Mouse (Mus musculus) thymus, adult 18-20 months (tissue): ENCODE data around the gene Hes3.

Source experiments
- DNase-seq, 2 experiments: peaks; one replicate each; pipeline ENCODE4 v3.0.0; 2022; ENCODE audit warnings: mixed read lengths in 2 of 2

The Hes3 gene

GRCm38 (mm10) chr4:152276389-152277347, 14.8 kb downstream of the Hes3 start:
- no peak for DNase-seq

DNA sequence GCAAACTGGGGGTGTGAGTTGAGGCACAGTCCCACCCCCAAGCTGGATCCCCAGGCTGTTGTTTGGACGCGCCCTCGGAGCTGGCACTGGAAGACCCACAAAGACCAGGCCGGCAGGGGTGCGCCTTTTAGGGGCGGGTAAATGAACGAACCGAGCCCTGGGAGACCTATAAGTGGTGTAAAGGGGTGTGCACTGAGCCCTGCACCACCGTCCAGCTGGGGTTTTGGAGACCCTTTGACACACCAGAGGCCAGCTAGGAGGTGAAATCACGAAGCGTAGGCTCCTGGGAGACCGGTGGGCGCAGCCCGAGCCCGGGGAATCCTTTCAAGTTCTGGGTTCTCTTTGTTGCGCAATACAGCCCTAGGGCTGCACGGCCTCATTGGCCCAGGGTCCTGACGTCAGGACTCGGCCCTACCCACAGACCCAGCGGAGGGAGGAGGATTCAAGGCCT, 16.8 kb downstream of the Hes3 start:
- no peak for DNase-seq

GRCm38 (mm10) chr4:152273621-152274236, 17.7 kb downstream of the Hes3 start, which contains the start of gene Gpr153:
Gene Gpr153 (plus strand): TSS chr4:152274232.
- no peak for DNase-seq

DNA sequence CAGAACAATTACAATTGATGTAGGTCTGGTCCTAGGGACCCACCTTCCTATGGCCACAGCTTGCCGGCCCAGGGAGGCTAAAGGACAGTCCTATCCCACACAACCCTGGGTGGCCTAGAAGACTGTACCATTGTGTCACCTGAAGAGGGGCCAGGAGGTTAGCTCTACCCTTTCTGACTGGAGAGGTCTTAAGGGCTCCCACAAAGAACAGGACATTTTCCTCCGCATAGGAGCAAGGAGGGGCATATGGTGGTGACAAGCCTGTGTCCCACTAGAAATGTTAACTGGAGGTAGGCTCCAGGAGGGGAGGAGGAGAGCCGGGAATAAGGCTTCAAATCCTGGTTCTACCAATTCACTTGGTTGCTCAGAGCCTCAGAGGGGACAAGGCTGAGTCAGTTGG, 18.3 kb downstream of the Hes3 start:
- no peak for DNase-seq

GRCm38 (mm10) chr4:152272449-152273049, 18.9 kb downstream of the Hes3 start:
- DNase-seq = no peak

DNA sequence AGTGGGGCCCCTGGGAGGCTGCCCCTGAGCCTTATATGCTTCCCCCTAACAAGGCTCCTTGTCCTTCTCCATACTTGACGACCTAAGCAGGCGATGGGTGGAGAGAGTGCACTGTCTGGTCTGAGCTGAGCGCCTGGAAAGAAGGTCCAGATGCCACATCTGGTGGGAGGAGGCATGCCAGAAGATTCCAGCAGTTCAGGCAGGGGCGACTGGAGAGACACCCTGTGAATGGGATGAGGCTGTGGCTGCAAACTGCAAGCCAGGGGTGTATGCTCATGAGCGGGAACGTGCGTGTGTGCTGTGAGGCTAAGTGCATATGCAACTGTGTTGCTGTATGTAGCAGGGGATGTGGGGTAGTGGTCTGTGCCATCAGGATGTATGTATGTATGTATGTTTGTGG, 19.5 kb downstream of the Hes3 start:
- DNase-seq = no peak

- DNase-seq = no peak
Measured at GRCm38 (mm10) chr4:152271334-152271733, 20.1 kb downstream of the Hes3 start.

GRCm38 (mm10) chr4:152270599-152270998, 20.9 kb downstream of the Hes3 start:
- no peak for DNase-seq

DNA sequence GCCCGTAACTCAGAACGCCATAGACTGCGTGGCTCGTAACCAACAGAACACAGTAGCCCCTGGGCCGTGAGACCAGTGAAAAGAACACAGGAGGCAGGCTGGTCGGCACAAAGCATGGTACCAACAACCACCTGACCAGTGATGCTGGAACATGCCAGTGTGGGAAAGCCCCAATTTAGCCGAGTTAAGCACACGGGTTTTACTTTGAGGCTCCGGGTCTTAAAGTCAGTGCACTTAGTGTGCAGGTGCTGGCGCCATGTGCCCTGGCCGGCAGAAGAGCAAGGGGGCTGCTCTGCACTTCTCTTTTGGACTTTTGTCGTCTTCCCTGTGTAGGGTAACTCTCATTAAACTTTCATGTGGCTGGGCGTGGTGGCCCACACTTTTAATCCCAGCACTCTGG, 21.5 kb downstream of the Hes3 start:
- DNase-seq = no peak

GRCm38 (mm10) chr4:152267748-152268369, 23.6 kb downstream of the Hes3 start:
- no peak for DNase-seq

- DNase-seq = no peak
Measured at GRCm38 (mm10) chr4:152266236-152266895, 25.1 kb downstream of the Hes3 start.

- DNase-seq = no peak
Measured at GRCm38 (mm10) chr4:152265791-152266190, 25.7 kb downstream of the Hes3 start.

DNA sequence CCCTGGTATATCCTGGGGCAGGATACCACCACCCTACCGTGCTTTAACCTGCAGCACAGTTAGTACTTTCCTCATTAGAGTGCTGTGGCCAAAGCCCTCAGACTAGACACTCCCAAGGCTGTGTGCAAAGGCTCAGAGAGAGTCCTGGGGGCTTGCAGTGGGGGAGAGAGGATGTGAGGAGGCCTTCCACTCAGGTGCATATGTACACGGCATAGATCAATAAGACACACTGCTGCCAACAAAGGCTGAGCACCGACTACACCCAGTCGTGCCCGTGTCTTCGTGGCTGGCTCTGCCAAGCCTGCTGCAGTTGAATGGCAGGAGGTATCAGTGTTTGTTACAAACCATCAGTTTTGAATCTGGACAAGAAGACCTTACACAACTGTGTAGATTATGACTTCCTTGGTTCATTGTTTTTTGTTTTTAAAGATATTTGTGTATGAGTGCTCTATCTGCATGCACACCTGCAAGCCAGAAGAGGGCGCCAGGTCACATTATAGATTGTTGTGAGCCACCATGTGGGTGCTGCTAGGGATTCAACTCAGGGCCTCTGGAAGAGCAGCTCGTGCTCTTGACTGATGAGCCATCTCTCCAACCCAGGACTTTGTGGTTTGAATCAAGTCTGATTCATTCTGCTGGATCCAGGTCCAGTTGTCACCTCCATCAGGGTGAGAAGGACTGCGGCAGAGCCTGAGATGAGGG, 26.4 kb downstream of the Hes3 start:
- DNase-seq = no peak

DNA sequence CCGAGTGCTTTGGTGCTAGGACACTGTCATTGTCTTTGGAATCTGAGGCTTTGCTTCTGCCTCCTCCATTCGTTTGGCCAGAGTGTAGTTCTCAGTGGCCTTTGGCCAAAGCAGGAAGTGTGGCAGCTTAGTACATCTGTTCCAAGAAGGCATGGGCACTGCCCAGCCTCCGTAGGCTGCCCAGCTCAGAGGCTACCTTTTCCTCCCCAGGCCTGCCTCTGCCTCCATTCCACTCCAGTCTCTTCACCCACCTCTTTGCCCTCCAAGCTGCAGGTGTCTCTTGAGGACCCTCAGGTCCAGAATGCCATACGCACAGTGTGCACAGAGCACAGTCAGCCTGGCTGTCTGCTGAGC, 27.3 kb downstream of the Hes3 start:
- DNase-seq = no peak

GRCm38 (mm10) chr4:152263512-152264176, 27.8 kb downstream of the Hes3 start:
- no peak for DNase-seq

DNA sequence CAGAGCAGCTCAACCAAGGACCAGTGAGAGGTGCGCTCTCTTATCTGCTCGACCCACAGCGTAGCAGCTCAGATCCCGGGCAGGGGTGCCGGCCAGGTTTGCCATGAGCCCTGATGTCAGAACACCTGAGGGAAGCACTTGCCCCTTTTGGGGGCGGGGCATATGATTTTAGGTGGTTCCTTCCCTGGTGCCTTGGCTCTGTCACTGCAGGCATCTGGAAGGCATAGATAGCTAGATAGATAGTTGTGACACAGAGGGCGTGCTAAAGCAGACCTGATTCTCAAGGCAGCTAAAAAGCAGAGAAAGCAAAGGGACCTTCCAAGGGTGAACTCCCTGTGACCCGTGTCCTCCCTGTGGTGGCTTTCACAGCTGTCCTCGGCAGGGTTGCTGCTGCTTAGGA, 28.4 kb downstream of the Hes3 start:
- no peak for DNase-seq

DNA sequence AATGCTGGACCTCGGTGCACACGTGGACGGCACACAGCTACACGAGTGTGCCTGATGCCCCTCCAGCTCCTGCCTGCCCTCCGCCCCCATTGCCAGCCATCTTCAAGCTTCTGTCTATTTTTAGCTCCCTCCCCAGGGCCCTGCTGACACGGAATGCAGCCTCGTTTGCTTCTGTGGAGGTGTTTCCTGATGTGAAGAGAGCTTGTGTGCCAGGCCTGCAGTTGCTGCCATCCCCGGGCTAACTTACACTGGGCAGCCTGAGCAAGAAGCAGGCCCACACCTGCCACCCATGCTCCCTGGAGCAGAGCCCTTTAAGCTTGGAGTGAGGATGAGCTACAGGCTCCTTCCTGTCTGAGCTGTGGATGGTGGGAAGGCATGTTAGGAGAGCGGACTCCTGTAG, 29.3 kb downstream of the Hes3 start:
- no peak for DNase-seq

- no peak for DNase-seq
Measured at GRCm38 (mm10) chr4:152260451-152260850, 31.0 kb downstream of the Hes3 start.

- no peak for DNase-seq
Measured at GRCm38 (mm10) chr4:152257070-152257469, 34.4 kb downstream of the Hes3 start.

GRCm38 (mm10) chr4:152253183-152253759, 38.2 kb downstream of the Hes3 start:
- no peak for DNase-seq

DNA sequence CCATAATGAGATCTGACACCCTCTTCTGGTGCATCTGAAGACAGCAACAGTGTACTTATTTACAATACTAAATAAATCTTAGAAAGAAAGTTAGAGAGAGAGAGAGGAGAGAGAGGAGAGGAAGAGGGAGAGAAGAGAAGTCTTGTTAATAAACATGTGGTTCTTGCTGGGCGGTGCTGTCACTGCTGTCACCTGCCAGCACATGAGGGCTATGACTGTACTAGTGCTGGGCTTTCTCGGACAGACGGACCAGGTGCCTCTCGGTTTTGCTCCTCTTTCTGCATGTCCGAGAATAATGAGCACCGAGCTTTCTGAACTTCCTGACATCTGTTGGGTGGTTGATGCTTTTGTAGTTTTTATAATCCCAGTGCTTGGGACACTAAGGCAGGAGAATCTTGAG, 40.8 kb downstream of the Hes3 start:
- no peak for DNase-seq
